Mouse (Mus musculus): ENCODE results near the gene Ankrd31. TPM values are rescaled to one million over a fixed set of nuclear protein-coding genes. Genes with fewer than 3 reads are reported as not detected.

The Ankrd31 gene
- polyA plus RNA-seq, 1 experiment from 2014 or later: not detected

Other genes with a start within 250 kb of the Ankrd31 start
- 5.4 and 5.7 TPM in 2 replicates for gene Polk, start 205.7 kb upstream of the Ankrd31 start, polyA plus RNA-seq (2015; fragmentation: Nextera tagmentation; extraction: Ambion mirVana)
- 8.0 and 8.8 TPM in 2 replicates for gene Col4a3bp, start 205.7 kb upstream of the Ankrd31 start, polyA plus RNA-seq (2015; fragmentation: Nextera tagmentation; extraction: Ambion mirVana)
- 158 and 160 TPM in 2 replicates for gene Hmgcr, start 77.3 kb upstream of the Ankrd31 start, polyA plus RNA-seq (2015; fragmentation: Nextera tagmentation; extraction: Ambion mirVana)
- gene Gcnt4, start 176.4 kb downstream of the Ankrd31 start, polyA plus RNA-seq (2015; fragmentation: Nextera tagmentation; extraction: Ambion mirVana): 0.04 and 0.09 TPM in 2 replicates

All from hindbrain, embryonic 13.5 days (tissue).